Mouse (Mus musculus) kidney, adult 2 months (tissue): ENCODE results near the gene Eif2ak4. TPM values are rescaled to one million over a fixed set of nuclear protein-coding genes. Genes with fewer than 3 reads are reported as not detected.
A peak's percentile ranks its signal among the peaks of the same experiment; 100 is the strongest.

Experiments
- DNase-seq: peaks from one replicate; pipeline ENCODE4 v3.0.0; 2021
- H3K27ac ChIP-seq: fragments of 200-500 bp; 2 replicates; pipeline ENCODE4 v1.5.1; 2012; ENCODE audit warnings: low read depth, low read length, control low read depth, inconsistent platforms; ENCODE audit not compliant: insufficient read depth
- H3K27me3 ChIP-seq: fragments of 200-500 bp; replicated peaks from 2 replicates; pipeline ENCODE4 v1.6.1; 2012; ENCODE audit warnings: mild to moderate bottlenecking, moderate library complexity, low read length, inconsistent platforms; ENCODE audit not compliant: control insufficient read depth, insufficient read depth
- H3K36me3 ChIP-seq: fragments of 200-500 bp; 2 replicates; pipeline ENCODE4 v1.6.1; 2012; ENCODE audit warnings: mild to moderate bottlenecking, moderate library complexity, low read length, inconsistent platforms; ENCODE audit not compliant: control insufficient read depth, insufficient read depth
- H3K4me1 ChIP-seq: fragments of 200-500 bp; 2 replicates; pipeline ENCODE4 v1.6.1; 2011; ENCODE audit warnings: low read length; ENCODE audit not compliant: control insufficient read depth, insufficient read depth
- H3K4me3 ChIP-seq: fragments of 200-500 bp; 2 replicates; pipeline ENCODE4 v1.5.1; 2011; ENCODE audit warnings: mild to moderate bottlenecking, low read depth, low read length, control low read depth; ENCODE audit not compliant: insufficient read depth
- CTCF ChIP-seq: fragments of 200-500 bp; conservative IDR thresholded peaks from 2 replicates; pipeline ENCODE4 v1.5.1; 2011; ENCODE audit warnings: low read depth, mild to moderate bottlenecking, control low read depth, low read length, moderate library complexity, mixed read lengths; ENCODE audit not compliant: insufficient read depth, insufficient read length
- POLR2A ChIP-seq: fragments of 200-500 bp; IDR thresholded peaks from one replicate; pipeline ENCODE4 v1.6.1; 2011; ENCODE audit warnings: low read depth, low read length, control low read depth
- WGBS: fragments of 180-500 bp; shearing (Covaris S2); methylation state at CpG from one replicate; pipeline ENCODE4 v1.1.7; 2018; 5-methylcytosine and 5-hydroxymethylcytosine counted together
- polyA plus RNA-seq: library from polyadenylated mRNA; depleted of rRNA; stranded (reverse); fragments of >200 nt; gene quantifications from 2 replicates; pipeline ENCODE4 v1.2.3, GENCODE M21; 2012

Gene Eif2ak4
- polyA plus RNA-seq, 1 experiment = 8.3 TPM

DNA sequence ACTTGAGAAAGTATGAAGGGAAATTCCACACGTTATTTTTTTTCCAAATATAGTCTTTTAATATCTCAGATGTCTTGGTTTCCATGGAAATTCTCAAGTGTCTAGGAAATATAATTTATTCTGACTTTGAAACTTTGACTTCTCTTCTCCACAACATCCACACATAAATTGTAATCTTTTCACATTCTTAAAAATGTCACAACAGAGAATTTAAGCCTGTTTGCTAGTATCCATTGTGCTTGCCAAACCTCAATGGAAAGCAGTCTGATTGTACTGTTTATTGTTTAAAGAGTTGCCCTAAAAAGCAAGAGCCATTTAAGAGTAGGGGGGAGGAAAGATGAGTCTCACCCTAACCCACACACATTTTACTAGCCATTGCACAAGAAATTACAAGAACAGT, 16.6 kb upstream of the Eif2ak4 start:
- no peak overlapping the region for H3K27ac ChIP-seq
- DNase-seq = no peak
- peaks cover 2% of the 10 kb centered on the region; the same call in 1 of the 2 replicates for H3K27me3 ChIP-seq
- H3K4me3 ChIP-seq = no peak overlapping the region
- TF ChIP-seq CTCF (no peak), POLR2A (no peak)
- H3K4me1 ChIP-seq = no peaks in the 10 kb centered on the region
- WGBS = 23% methylated on average over 1 of the region's 1 CpGs
- no peaks in the 10 kb centered on the region for H3K36me3 ChIP-seq

DNA sequence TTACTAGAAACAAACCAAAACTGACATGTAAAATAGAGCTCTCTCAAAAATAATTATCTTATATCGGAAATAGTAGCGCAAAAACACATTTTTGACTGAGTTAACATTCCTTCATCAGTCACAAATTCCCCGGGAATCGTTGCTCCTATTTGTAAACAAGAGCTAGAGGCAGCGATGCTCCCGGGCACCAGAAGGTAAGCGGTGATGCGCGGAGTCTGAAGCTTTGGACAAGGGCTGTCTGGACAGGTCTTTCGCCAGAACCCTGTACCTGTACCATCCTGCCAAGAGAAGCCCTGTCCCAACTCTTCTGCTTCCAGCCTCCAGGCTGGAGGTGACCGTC, 15.9 kb upstream of the Eif2ak4 start:
- Histone ChIP-seq H3K4me3 (peak overlapping the region; percentile 46), H3K4me1 (no peaks in the 10 kb centered on the region), H3K27ac (no peak overlapping the region), H3K27me3 (peaks cover 2% of the 10 kb centered on the region; the same call in 1 of the 2 replicates), H3K36me3 (no peaks in the 10 kb centered on the region)
- no peak for DNase-seq
- 7% methylated on average over 11 of the region's 11 CpGs for WGBS
- TF ChIP-seq POLR2A (no peak), CTCF (no peak)

DNA sequence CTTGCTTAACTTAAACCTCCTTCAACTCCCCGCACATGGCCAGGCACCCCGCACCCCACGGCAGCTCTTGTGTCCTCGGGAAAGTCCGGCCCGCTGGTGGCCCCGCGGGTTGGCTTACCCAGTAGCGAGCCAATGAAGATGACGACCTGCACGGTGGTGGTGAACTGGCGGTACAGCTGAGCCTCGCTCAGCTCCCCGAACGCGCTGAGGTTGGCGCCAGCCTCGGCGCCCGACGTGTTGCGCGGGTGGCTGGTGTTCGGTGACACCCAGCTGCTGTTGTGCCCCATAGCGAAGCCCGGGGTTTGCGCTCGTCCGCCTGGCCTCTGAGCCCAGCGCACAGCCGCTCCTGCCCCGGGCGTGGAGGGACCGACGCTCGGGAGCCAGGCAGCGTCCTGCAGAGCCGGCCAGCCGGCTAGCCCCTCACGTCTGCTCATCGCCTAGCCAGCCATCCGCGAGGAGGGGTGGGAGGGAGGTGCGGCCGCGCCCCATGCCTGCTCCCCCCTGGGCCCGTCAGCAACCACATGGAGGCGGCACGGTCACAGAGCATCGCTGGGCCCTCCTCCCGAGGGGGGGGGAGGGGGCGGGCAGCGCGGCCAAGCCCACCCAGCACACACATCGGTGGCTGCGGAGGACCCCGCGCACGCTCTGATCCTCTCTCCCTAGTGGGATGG, 15.4 kb upstream of the Eif2ak4 start, which contains the start of gene Gpr176:
Gpr176 (minus strand) TSS at position 519 of the 671 bp plus-strand sequence.
- DNase-seq = peak; percentile 32
- Histone ChIP-seq H3K4me1 (no peaks in the 10 kb centered on the region), H3K4me3 (peak within 1 kb of the TSS; percentile 46)

DNA sequence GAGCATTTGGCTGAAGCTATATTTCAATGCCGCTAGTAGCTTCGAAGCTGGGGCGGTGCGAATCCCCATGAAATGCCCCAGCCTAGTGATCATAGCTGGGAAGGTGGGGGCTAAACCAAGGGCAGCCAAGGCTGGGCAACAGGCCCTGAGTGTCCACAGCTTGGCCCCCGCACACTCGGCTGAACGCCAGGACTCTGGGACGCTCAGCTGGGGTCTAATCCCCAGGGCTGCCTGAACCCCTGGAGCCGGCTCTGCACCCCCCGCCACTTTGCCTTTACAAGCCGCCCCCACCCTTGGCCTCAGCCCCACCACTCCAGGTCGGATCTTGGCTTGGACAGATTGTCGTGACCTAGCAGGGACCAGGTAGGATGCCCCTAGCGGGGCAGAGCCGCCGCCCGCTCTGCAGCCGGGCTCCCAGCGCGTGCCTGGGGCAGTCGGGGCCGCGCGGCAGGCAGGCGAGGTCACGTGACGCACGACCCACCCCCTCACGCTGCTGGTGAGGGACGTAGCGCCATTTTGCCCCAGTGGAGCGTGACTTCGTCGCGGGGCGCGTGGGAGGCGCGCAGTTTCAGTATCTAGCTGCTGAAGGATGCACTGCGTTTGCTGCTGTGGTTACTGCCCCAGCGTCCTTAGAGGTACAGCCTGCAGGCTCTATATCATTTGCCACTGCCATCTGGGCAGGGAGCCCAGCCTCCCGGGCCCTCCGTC, 14.7 kb upstream of the Eif2ak4 start:
- Histone ChIP-seq H3K36me3 (no peaks in the 10 kb centered on the region), H3K27ac (no peak overlapping the region), H3K27me3 (peaks cover 2% of the 10 kb centered on the region; the same call in 1 of the 2 replicates), H3K4me1 (no peaks in the 10 kb centered on the region), H3K4me3 (peak overlapping the region; percentile 46)
- peak; percentile 48 for DNase-seq
- WGBS = 3% methylated on average over 43 of the region's 43 CpGs
- TF ChIP-seq POLR2A = no peak
- 0 out of 2 replicates have a peak, but pooled peaks have one; percentile 10 for TF ChIP-seq CTCF

More for the DNA sequence above, 15.4 kb upstream of the Eif2ak4 start, which contains the start of gene Gpr176:
- H3K36me3 ChIP-seq = no peaks in the 10 kb centered on the region
- WGBS = under 1% methylated on average over 59 of the region's 59 CpGs
- TF ChIP-seq POLR2A (no peak), CTCF (no peak)
- H3K27ac ChIP-seq = no peak within 1 kb of the TSS
- H3K27me3 ChIP-seq = peaks cover 2% of the 10 kb centered on the region; the same call in 1 of the 2 replicates

DNA sequence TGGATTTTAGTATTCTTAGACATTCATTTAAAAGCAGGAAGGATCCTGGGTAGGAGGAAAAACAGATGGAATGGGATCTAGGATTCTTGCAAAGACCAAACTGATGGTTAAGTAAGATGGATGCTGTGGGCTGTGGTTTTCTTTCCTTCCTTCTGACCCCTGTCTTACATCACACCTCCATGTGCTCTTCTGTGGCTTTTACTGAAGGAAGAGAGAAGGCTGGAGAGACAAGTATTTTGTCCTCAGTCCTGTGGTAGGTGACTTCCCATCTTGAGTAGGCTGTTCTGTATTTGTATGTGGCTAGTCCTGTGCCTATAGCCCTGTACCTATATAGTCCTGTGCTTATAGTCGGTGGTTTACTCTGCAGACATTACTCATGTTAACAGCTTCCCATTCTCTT, 12.9 kb upstream of the Eif2ak4 start:
- Histone ChIP-seq H3K27ac (no peak overlapping the region), H3K4me3 (no peak overlapping the region), H3K27me3 (peaks cover 2% of the 10 kb centered on the region; the same call in 1 of the 2 replicates), H3K4me1 (no peaks in the 10 kb centered on the region), H3K36me3 (no peaks in the 10 kb centered on the region)
- 73% methylated on average over 1 of the region's 1 CpGs for WGBS
- no peak for DNase-seq
- TF ChIP-seq CTCF = no peak

DNA sequence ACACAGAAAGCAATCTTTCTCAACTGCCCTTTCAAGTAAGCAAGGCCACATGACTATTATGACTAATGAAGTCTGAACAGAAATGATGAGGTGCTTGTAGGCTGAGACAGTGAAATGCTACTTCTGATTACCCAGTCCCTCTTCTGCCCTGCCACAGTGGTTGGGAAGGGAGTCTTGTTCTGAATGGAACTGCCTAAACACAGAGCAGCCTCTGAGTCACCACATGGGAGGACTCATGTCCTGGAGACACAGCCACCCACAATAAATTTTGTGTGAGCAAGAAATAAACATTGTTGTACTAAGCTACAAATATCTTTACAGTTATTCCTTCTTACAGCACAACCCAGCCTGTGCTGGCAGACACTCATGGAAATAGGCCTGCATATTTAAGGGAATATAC, 12.5 kb upstream of the Eif2ak4 start:
- H3K4me1 ChIP-seq = no peaks in the 10 kb centered on the region
- no peak overlapping the region for H3K4me3 ChIP-seq
- no peaks in the 10 kb centered on the region for H3K36me3 ChIP-seq
- TF ChIP-seq CTCF (no peak), POLR2A (no peak)
- H3K27me3 ChIP-seq = peaks cover 2% of the 10 kb centered on the region; the same call in 1 of the 2 replicates
- no peak for DNase-seq
- H3K27ac ChIP-seq = no peak overlapping the region

DNA sequence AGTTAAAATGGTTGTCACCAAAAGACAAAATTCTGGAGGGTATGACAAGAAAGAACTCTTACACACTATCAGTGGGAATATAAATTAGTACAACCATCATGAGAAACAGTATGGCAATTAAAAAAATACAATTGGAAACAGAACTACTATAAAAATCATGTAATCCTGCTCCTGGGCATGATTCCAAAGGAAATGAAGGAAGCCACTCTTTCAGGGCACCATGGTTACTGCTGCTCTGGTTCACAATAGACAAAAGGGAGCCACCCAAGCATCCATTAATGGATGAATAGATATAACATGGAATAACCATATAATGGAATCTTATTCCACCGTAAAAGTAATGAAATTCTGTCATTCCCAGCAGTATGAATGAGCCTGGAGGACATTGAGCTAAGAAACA, 8.7 kb upstream of the Eif2ak4 start:
- no peak for TF ChIP-seq POLR2A
- no peak for TF ChIP-seq CTCF
- peaks cover under 1% of the 10 kb centered on the region; the same call in 1 of the 2 replicates for H3K27me3 ChIP-seq
- DNase-seq = no peak
- H3K4me3 ChIP-seq = no peak overlapping the region
- no peak overlapping the region for H3K27ac ChIP-seq
- H3K36me3 ChIP-seq = no peaks in the 10 kb centered on the region
- 82% methylated on average over 1 of the region's 1 CpGs for WGBS
- H3K4me1 ChIP-seq = no peaks in the 10 kb centered on the region
